Mouse (Mus musculus): Measurements from ENCODE around the gene Vmn2r33.
"Not testable (repeated sequence)": the region's sequence is repeated elsewhere in the genome, so short reads cannot be mapped to it uniquely, and the experiment has no call there.

The Vmn2r33 gene

GRCm38 (mm10) chr7:7566686-7567085 lies at the start of gene Vmn2r33:
Gene Vmn2r33, minus strand, starts transcription at chr7:7566786.
- DNase-seq (ENCODE audit: low spot score) = not testable (repeated sequence)

Measured in layer of hippocampus, adult 9-10 months (tissue).